Mouse (Mus musculus): ENCODE measurements around the gene Lrp5. TPM values are rescaled to one million over a fixed set of nuclear protein-coding genes. Genes with fewer than 3 reads are reported as not detected.

Gene Lrp5
- polyA plus RNA-seq, 1 experiment: 5.8 TPM

DNA sequence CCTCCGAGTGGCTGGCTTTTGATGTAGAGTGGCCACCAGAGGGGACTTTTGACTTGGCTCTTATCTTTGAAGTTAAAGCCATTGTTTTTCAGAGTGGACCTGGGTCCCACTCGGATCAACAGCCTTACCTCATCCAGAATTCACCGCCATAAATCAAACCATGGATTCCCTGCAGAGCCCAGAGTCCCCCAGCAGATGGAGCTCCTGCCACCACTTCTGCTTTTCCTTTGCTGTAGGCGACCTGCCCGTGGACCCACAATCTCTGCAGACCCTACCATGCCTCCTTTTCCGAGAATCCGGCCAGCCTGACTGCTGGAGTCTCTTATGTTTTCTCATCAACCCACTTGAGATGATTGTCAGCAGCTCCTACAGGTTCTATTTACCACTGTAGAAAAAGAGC, 105.0 kb downstream of the Lrp5 start:
- H3K4me3 ChIP-seq (replicated peaks; ENCODE audit: control insufficient read depth, low read depth, low read length): no peak overlapping the region
- TF ChIP-seq CTCF (IDR thresholded peaks at IDR 0.05; ENCODE audit: control insufficient read depth, insufficient read depth, low read length) (peak; percentile 70), POLR2A (IDR thresholded peaks at IDR 0.05; ENCODE audit: borderline replicate concordance, control insufficient read depth, low read depth, low read length) (no peak)
- no peak overlapping the region for H3K27ac ChIP-seq (ENCODE audit: control insufficient read depth, insufficient read depth, low read depth, low read length, poor library complexity)
- H3K4me1 ChIP-seq (ENCODE audit: control insufficient read depth, insufficient read depth, low read length): no peaks in the 10 kb centered on the region; the same call in 1 of the 2 replicates
- 19% methylated on average over 7 of the region's 7 CpGs for WGBS

DNA sequence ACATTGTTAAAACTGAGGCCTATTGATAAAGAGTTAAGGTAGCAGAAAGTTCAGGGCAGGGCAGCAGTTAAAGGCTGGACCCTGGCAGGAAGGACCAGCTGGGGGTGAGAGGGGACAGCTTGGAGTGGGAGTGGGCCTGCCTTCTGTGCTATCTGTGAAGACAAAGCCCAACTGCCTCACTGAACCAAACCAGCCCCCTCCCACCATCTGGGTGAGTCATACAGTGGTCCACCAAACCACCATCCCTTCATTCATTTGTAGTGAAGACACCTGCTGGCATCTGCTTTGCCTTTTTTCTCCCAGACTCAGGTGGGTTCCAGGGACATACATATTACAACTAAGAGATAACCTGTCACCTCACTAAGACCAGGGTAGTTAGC, 108.5 kb downstream of the Lrp5 start:
- Histone ChIP-seq H3K4me1 (ENCODE audit: control insufficient read depth, insufficient read depth, low read length) (peaks cover 1% of the 10 kb centered on the region), H3K27ac (ENCODE audit: control insufficient read depth, insufficient read depth, low read depth, low read length, poor library complexity) (no peak overlapping the region), H3K4me3 (replicated peaks; ENCODE audit: control insufficient read depth, low read depth, low read length) (no peak overlapping the region)
- no peak for TF ChIP-seq CTCF (IDR thresholded peaks at IDR 0.05; ENCODE audit: control insufficient read depth, insufficient read depth, low read length)
- TF ChIP-seq POLR2A (IDR thresholded peaks at IDR 0.05; ENCODE audit: borderline replicate concordance, control insufficient read depth, low read depth, low read length): no peak

DNA sequence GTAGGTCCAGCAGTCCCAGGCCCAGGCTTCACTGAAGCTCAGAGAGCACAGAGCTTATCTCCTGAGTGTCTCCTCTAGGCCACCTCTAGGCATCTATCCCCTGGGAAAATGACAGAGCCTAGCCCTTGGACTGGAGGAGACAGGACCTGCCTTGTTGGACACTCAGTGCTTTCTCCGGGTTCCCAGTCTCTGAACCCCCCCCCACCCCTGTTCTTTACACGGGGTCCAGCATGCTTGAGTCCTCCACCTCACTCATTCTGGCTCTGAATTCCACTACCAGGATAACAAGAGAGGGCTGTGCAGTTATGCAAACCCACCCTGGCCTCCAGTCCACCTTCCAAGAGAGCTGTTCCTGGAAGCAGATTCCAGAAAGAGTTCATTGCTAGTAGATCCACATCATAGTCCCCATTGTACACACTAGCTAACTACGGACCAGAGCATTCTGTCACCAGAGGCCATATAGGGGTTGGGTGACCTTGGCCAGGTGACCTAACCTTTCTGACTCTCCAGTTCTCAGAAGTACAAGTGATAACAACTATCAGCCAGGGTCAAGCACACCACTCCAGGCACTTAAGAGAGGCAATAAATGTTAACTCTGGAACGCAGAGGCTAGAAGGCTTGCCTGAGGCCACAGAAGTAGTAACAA, 109.0 kb downstream of the Lrp5 start:
- H3K4me1 ChIP-seq (ENCODE audit: control insufficient read depth, insufficient read depth, low read length): peaks cover 1% of the 10 kb centered on the region

DNA sequence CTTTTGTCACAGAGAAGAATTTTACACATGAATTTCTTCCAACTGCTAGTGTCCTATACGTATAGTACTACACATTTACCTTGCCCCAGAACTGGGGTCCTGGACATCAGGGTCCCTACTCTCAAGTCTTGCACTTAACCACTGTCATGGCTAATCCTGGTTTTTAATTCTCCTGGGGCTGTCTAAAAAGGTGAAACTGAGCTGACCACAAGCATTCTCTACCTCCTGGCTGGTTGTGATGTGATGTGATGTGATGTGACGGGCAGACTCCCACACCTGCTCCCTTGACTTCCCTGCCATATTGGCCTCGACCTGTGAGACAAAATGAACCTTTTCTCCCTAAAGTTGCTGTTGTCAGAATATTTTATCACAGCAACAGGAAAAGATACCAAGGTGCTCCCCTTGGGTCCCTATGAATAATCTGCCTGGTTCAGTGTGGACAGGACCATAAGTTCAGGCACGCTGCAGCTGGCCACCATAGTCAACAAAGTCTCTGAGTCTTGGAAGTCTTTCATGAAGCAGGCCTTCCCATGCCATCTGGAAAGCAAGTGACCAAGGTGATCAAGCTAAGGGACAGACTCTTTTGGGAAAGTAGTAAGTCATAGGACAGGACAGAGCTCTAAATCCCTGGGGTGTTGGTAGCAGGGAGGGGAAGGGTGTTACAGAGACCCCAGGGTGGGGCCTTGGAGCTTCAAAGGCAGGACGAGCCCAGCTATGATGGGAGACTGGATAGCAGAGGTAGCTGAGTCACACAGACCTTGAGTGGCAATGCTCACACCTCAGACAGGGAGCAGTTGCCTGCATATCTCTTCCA, 109.7 kb downstream of the Lrp5 start:
- TF ChIP-seq POLR2A (IDR thresholded peaks at IDR 0.05; ENCODE audit: borderline replicate concordance, control insufficient read depth, low read depth, low read length) (no peak), CTCF (IDR thresholded peaks at IDR 0.05; ENCODE audit: control insufficient read depth, insufficient read depth, low read length) (no peak)
- peaks cover 1% of the 10 kb centered on the region for H3K4me1 ChIP-seq (ENCODE audit: control insufficient read depth, insufficient read depth, low read length)
- peak overlapping the region; percentile 4 for H3K4me3 ChIP-seq (replicated peaks; ENCODE audit: control insufficient read depth, low read depth, low read length)
- WGBS: 77% methylated on average over 5 of the region's 5 CpGs
- H3K27ac ChIP-seq (ENCODE audit: control insufficient read depth, insufficient read depth, low read depth, low read length, poor library complexity): no peak overlapping the region

More for the DNA sequence above, 109.0 kb downstream of the Lrp5 start:
- 86% methylated on average over 4 of the region's 4 CpGs for WGBS
- H3K27ac ChIP-seq (ENCODE audit: control insufficient read depth, insufficient read depth, low read depth, low read length, poor library complexity): no peak overlapping the region
- TF ChIP-seq POLR2A (IDR thresholded peaks at IDR 0.05; ENCODE audit: borderline replicate concordance, control insufficient read depth, low read depth, low read length) (no peak), CTCF (IDR thresholded peaks at IDR 0.05; ENCODE audit: control insufficient read depth, insufficient read depth, low read length) (no peak)
- no peak overlapping the region for H3K4me3 ChIP-seq (replicated peaks; ENCODE audit: control insufficient read depth, low read depth, low read length)

- under 1% methylated on average over 51 of the region's 51 CpGs for WGBS
- Histone ChIP-seq H3K4me3 (replicated peaks; ENCODE audit: control insufficient read depth, low read depth, low read length) (peak within 1 kb of the TSS; percentile 80), H3K4me1 (ENCODE audit: control insufficient read depth, insufficient read depth, low read length) (peaks cover 1% of the 10 kb centered on the region), H3K27ac (ENCODE audit: control insufficient read depth, insufficient read depth, low read depth, low read length, poor library complexity) (peak within 1 kb of the TSS; percentile 95)
- TF ChIP-seq CTCF (IDR thresholded peaks at IDR 0.05; ENCODE audit: control insufficient read depth, insufficient read depth, low read length) (no peak), POLR2A (IDR thresholded peaks at IDR 0.05; ENCODE audit: borderline replicate concordance, control insufficient read depth, low read depth, low read length) (peak; percentile 79; the same call in 1 of the 2 replicates)
These were observed 110.6 kb downstream of the Lrp5 start, which contains the start of gene Ppp6r3 for GRCm38 (mm10) chr19:3575632-3576384. Gene Ppp6r3 (minus strand): TSS chr19:3575749.

GRCm38 (mm10) chr19:3575276-3575631, 111.1 kb downstream of the Lrp5 start:
- Histone ChIP-seq H3K4me3 (replicated peaks; ENCODE audit: control insufficient read depth, low read depth, low read length) (peak overlapping the region; percentile 80), H3K27ac (ENCODE audit: control insufficient read depth, insufficient read depth, low read depth, low read length, poor library complexity) (peak overlapping the region; percentile 95), H3K4me1 (ENCODE audit: control insufficient read depth, insufficient read depth, low read length) (peaks cover 1% of the 10 kb centered on the region)
- WGBS: 0% methylated on average over 50 of the region's 50 CpGs
- TF ChIP-seq POLR2A (IDR thresholded peaks at IDR 0.05; ENCODE audit: borderline replicate concordance, control insufficient read depth, low read depth, low read length) (no peak), CTCF (IDR thresholded peaks at IDR 0.05; ENCODE audit: control insufficient read depth, insufficient read depth, low read length) (no peak)

DNA sequence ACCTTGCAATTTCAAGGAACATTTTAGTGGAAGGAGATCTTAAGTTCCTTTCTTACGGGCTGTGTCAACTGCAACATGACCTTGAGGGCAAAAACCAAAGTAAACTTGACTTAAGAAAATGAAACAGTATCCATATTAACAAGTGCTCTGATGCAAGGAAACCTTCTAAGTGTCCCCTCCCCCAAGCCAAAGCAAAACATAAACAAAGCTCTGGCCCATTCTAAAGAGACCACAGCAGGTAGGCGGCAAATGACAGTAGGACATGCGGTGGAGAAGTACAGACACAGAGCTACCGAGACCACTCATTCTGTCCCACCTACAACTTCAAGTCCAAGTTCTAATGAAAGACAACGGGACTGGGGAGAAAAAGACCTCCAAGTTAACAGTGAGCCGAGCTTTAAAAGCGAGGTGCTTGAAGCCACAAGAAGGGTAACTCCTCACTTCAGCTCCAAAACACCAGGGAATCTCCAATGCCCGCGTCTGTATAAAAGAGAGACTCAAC, 111.7 kb downstream of the Lrp5 start:
- H3K4me1 ChIP-seq (ENCODE audit: control insufficient read depth, insufficient read depth, low read length): peaks cover 1% of the 10 kb centered on the region
- no peak for TF ChIP-seq POLR2A (IDR thresholded peaks at IDR 0.05; ENCODE audit: borderline replicate concordance, control insufficient read depth, low read depth, low read length)
- no peak for TF ChIP-seq CTCF (IDR thresholded peaks at IDR 0.05; ENCODE audit: control insufficient read depth, insufficient read depth, low read length)
- WGBS: 2% methylated on average over 9 of the region's 9 CpGs
- H3K27ac ChIP-seq (ENCODE audit: control insufficient read depth, insufficient read depth, low read depth, low read length, poor library complexity): peak overlapping the region; percentile 95
- peak overlapping the region; percentile 80 for H3K4me3 ChIP-seq (replicated peaks; ENCODE audit: control insufficient read depth, low read depth, low read length)

DNA sequence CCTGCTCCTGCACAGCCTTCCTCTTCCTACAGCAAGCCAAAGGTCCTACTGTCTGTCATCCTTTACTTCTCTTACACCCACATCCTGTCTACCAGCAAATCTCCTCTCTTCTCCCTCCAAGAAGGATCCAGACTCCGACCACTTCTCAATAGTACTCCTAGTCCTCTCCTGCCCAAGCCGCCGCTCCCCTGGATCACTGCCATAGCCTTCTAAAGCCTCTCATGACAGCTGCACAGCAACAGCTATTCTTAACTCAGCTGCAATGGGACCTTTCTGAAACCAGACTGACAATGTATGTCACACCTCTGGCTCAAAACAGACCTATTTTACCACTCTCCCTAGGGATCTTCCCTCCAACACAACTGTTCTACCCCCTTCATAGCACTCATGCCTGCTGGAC, 122.1 kb downstream of the Lrp5 start:
- TF ChIP-seq CTCF (IDR thresholded peaks at IDR 0.05; ENCODE audit: control insufficient read depth, insufficient read depth, low read length): no peak
- Histone ChIP-seq H3K27ac (ENCODE audit: control insufficient read depth, insufficient read depth, low read depth, low read length, poor library complexity) (no peak overlapping the region), H3K4me3 (replicated peaks; ENCODE audit: control insufficient read depth, low read depth, low read length) (no peak overlapping the region), H3K4me1 (ENCODE audit: control insufficient read depth, insufficient read depth, low read length) (peaks cover 1% of the 10 kb centered on the region; the same call in 1 of the 2 replicates)
- WGBS: 74% methylated on average over 3 of the region's 3 CpGs
